Mouse (Mus musculus): ENCODE data around the gene Nub1.

DNA sequence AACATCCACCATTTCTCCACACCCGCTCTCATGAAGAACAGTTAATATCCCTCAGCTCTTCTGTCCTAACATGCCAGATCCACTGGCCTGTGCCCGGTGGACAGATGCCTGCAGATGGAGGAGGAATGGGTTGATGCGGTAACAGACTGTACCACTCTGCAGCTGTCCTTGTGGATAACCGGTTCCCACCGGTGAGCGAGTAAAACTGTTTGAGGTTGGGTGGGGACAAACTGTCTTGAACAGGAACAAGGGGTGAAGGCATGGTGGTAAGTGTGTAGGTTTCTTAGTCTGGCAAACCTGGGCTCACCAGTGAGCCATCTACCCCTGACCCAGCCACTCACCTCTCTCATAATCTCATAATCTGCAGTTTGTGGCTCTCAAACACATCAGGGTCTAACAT is 34.0 kb upstream of the Nub1 start:
- TF ChIP-seq GATA1 (IDR thresholded peaks at IDR 0.05; ENCODE audit: low read length) = no peak
- TF ChIP-seq TAL1 (IDR thresholded peaks at IDR 0.05; ENCODE audit: low read length) = no peak

All from erythroblast, embryonic 14.5 days (primary cell).